Mouse (Mus musculus) CD4-positive, CD25-positive, alpha-beta regulatory T cell, adult 2 months (primary cell): Measurements from ENCODE around the gene Dner.
"Not testable (repeated sequence)": the region's sequence is repeated elsewhere in the genome, so short reads cannot be mapped to it uniquely, and the experiment has no call there.

ENCODE experiments used
- DNase-seq: peaks from one replicate; pipeline ENCODE4 v3.0.0-alpha.2; 2012; ENCODE audit warnings: low read depth, low spot score

Gene Dner

GRCm38 (mm10) chr1:84332797-84333196 lies 363.2 kb downstream of the Dner start:
- DNase-seq = not testable (repeated sequence)

- DNase-seq = not testable (repeated sequence)
Measured at GRCm38 (mm10) chr1:84331861-84332260, 364.2 kb downstream of the Dner start.

GRCm38 (mm10) chr1:84325309-84325708 lies 370.7 kb downstream of the Dner start:
- no peak for DNase-seq

GRCm38 (mm10) chr1:84321327-84321726 lies 374.7 kb downstream of the Dner start:
- DNase-seq = no peak
